Mouse (Mus musculus) kidney, embryonic 15.5 days (tissue): ENCODE data around the gene Shoc2. TPM values are rescaled to one million over a fixed set of nuclear protein-coding genes. Genes with fewer than 3 reads are reported as not detected.

ENCODE experiments used
- ATAC-seq: fragments of 200-750 bp; cut with Nextera tagmentation; replicated peaks from 2 replicates; pipeline ENCODE4 v1.8.0; 2017; ENCODE audit warnings: moderate TSS enrichment; ENCODE audit not compliant: low FRiP score
- H3K27ac ChIP-seq: fragments of 300-500 bp; sonication (generic); 2 replicates; pipeline ENCODE4 v1.5.1; 2015; ENCODE audit warnings: mild to moderate bottlenecking, inconsistent platforms
- H3K27me3 ChIP-seq: fragments of 300-500 bp; sonication (generic); 2 replicates; pipeline ENCODE4 v1.6.1; 2015; ENCODE audit warnings: inconsistent platforms
- H3K36me3 ChIP-seq: fragments of 300-500 bp; sonication (generic); 2 replicates; pipeline ENCODE4 v1.6.1; 2015; ENCODE audit warnings: inconsistent platforms
- H3K4me1 ChIP-seq: fragments of 300-500 bp; sonication (generic); 2 replicates; pipeline ENCODE4 v1.6.1; 2015; ENCODE audit warnings: inconsistent platforms
- H3K4me2 ChIP-seq: fragments of 300-500 bp; sonication (generic); 2 replicates; pipeline ENCODE4 v1.6.1; 2015; ENCODE audit warnings: moderate library complexity, mild to moderate bottlenecking, inconsistent platforms
- H3K4me3 ChIP-seq: fragments of 300-500 bp; sonication (generic); replicated peaks from 2 replicates; pipeline ENCODE4 v1.5.1; 2015; ENCODE audit warnings: mild to moderate bottlenecking, inconsistent platforms
- H3K9ac ChIP-seq: fragments of 300-500 bp; sonication (generic); 2 replicates; pipeline ENCODE4 v1.6.1; 2015; ENCODE audit warnings: mild to moderate bottlenecking, inconsistent platforms
- H3K9me3 ChIP-seq: fragments of 300-500 bp; sonication (generic); replicated peaks from 2 replicates; pipeline ENCODE4 v1.6.1; 2016; ENCODE audit warnings: inconsistent platforms
- WGBS: fragments of 180-500 bp; shearing (Covaris S2); methylation state at CpG from one replicate; pipeline ENCODE4 v1.1.7; 2015; ENCODE audit warnings: mixed read lengths; 5-methylcytosine and 5-hydroxymethylcytosine counted together
- polyA plus RNA-seq: library from polyadenylated mRNA; unstranded; fragments of >200 nt; fragmentation: Nextera tagmentation; extraction: Ambion mirVana; gene quantifications from 2 replicates; pipeline ENCODE4 v1.2.1, GENCODE M21; 2015

Shoc2 gene
- polyA plus RNA-seq, 1 experiment from 2014 or later: 51.5 TPM

- no peaks in the 10 kb centered on the region for H3K4me1 ChIP-seq
- H3K4me2 ChIP-seq: no peak overlapping the region
- H3K36me3 ChIP-seq: peaks cover 16% of the 10 kb centered on the region
- H3K27me3 ChIP-seq: no peaks in the 10 kb centered on the region
- ATAC-seq: no peak
- no peak overlapping the region for H3K4me3 ChIP-seq
- H3K9me3 ChIP-seq: 0 out of 2 replicates have a peak, but pooled peaks cover 3% of the 10 kb centered on the region
- no peak overlapping the region for H3K9ac ChIP-seq
- 92% methylated on average over 3 of the region's 3 CpGs for WGBS
- H3K27ac ChIP-seq: no peak overlapping the region
These were observed 40.5 kb downstream of the Shoc2 start for GRCm38 (mm10) chr19:53984628-53985027.

GRCm38 (mm10) chr19:53990538-53990937 lies 46.4 kb downstream of the Shoc2 start:
- Histone ChIP-seq H3K36me3 (peaks cover 18% of the 10 kb centered on the region), H3K4me3 (no peak overlapping the region), H3K4me2 (no peak overlapping the region), H3K4me1 (0 out of 2 replicates have a peak, but pooled peaks cover 2% of the 10 kb centered on the region), H3K27me3 (no peaks in the 10 kb centered on the region), H3K9me3 (no peaks in the 10 kb centered on the region), H3K9ac (no peak overlapping the region), H3K27ac (no peak overlapping the region)
- 84% methylated on average over 2 of the region's 2 CpGs for WGBS
- ATAC-seq: no peak

DNA sequence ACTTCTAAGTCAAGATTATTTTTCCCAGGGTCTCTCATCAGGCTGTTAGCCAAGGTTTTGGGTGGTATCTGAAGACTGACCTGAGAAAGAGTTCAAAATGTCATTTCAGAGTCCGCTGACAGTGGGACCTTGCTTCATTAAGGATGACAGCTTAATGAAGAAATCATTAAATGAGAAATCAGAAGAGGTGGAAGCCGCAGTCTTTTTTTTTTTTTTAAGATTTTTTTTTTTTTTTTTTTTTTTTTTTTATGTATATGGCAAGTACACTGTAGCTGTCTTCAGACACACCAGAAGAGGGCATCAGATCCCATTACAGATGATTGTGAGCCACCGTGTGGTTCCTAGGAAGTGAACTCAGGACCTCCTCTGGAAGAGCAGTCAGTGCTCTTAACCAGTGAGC lies 49.8 kb downstream of the Shoc2 start:
- WGBS: 71% methylated on average over 3 of the region's 3 CpGs
- H3K27me3 ChIP-seq: no peaks in the 10 kb centered on the region
- H3K4me1 ChIP-seq: 0 out of 2 replicates have a peak, but pooled peaks cover 2% of the 10 kb centered on the region
- no peaks in the 10 kb centered on the region; the same call in 1 of the 2 replicates for H3K9me3 ChIP-seq
- no peak overlapping the region for H3K4me3 ChIP-seq
- no peak overlapping the region for H3K27ac ChIP-seq
- ATAC-seq: no peak
- H3K4me2 ChIP-seq: no peak overlapping the region
- H3K9ac ChIP-seq: no peak overlapping the region
- H3K36me3 ChIP-seq: peaks cover 7% of the 10 kb centered on the region

- peaks cover 4% of the 10 kb centered on the region for H3K36me3 ChIP-seq
- ATAC-seq: no peak
These were observed 50.2 kb downstream of the Shoc2 start for GRCm38 (mm10) chr19:53994276-53994675.

DNA sequence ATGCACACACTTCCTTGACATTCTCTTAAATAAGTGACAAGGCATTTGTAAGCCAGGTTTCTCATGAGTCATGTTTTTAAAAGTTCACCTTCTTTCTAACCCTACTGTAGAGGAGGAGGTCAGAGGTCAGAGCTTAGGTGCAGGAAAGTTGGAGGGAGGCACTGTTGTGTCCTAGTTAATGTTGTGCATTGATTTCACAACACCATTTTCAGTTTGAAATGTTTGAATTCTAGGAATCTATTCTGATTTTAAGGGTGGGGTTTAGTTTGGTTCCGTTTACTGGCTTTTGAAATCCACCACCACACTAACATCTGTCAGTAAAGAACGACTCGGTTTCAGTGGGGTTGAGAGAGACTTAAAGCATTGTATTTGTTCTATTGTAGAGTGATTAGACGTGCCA lies 66.9 kb downstream of the Shoc2 start:
- H3K4me3 ChIP-seq: no peak overlapping the region
- H3K36me3 ChIP-seq: peaks cover 9% of the 10 kb centered on the region; the same call in 1 of the 2 replicates
- H3K4me1 ChIP-seq: no peaks in the 10 kb centered on the region
- H3K9me3 ChIP-seq: no peaks in the 10 kb centered on the region
- no peaks in the 10 kb centered on the region for H3K27me3 ChIP-seq
- no peak overlapping the region for H3K27ac ChIP-seq
- no peak overlapping the region for H3K4me2 ChIP-seq
- no peak overlapping the region for H3K9ac ChIP-seq
- ATAC-seq: no peak
- 83% methylated on average over 4 of the region's 4 CpGs for WGBS

More at GRCm38 (mm10) chr19:53994276-53994675, 50.2 kb downstream of the Shoc2 start:
- Histone ChIP-seq H3K4me1 (0 out of 2 replicates have a peak, but pooled peaks cover 2% of the 10 kb centered on the region), H3K27me3 (no peaks in the 10 kb centered on the region), H3K9ac (no peak overlapping the region), H3K27ac (no peak overlapping the region), H3K9me3 (no peaks in the 10 kb centered on the region; the same call in 1 of the 2 replicates), H3K4me2 (no peak overlapping the region), H3K4me3 (no peak overlapping the region)
- WGBS: 83% methylated on average over 1 of the region's 1 CpGs

DNA sequence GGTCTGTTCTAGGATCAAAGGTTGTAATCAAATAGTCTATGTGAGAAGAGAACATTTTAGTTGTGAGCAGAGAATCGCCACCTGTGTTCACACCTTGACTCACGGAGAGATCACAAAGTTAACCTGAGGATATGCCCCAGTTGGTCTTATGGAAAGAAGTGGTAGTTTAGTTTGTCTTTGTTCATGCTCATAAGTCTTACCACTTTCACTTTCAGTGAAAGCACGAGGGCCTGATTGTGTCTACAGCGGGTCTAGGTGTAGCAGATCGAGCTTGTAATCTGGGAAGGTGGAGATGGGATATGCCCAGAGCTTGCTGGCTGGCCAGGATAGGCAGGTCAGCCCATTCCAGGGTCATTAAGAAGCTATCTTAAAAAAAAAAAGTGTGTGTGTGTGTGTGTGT lies 70.9 kb downstream of the Shoc2 start:
- no peak for ATAC-seq
- H3K9me3 ChIP-seq: no peaks in the 10 kb centered on the region
- no peak overlapping the region for H3K4me3 ChIP-seq
- no peak overlapping the region for H3K27ac ChIP-seq
- no peaks in the 10 kb centered on the region for H3K27me3 ChIP-seq
- H3K4me1 ChIP-seq: no peaks in the 10 kb centered on the region
- H3K9ac ChIP-seq: no peak overlapping the region
- WGBS: 94% methylated on average over 5 of the region's 5 CpGs
- H3K4me2 ChIP-seq: no peak overlapping the region
- 0 out of 2 replicates have a peak, but pooled peaks cover 6% of the 10 kb centered on the region for H3K36me3 ChIP-seq

DNA sequence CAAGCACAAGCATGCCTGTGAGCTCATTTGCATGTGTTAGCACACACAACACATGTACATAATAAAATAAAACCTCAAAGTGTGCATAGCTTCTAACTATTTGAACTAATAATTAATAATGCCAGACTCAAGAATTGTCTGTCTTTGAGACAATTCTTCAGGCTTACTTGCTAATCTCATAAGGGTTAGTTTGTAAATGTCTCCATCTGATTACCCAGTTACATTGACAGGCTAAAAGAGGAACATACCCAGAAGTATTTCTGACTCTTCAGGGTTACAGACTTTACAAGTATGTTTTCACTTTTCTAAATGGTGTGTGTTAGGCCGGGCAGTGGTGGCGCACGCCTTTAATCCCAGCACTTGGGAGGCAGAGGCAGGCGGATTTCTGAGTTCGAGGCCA lies 71.4 kb downstream of the Shoc2 start:
- H3K36me3 ChIP-seq: 0 out of 2 replicates have a peak, but pooled peaks cover 6% of the 10 kb centered on the region
- no peak for ATAC-seq
- H3K9me3 ChIP-seq: no peaks in the 10 kb centered on the region
- H3K27ac ChIP-seq: no peak overlapping the region
- WGBS: 95% methylated on average over 5 of the region's 5 CpGs
- H3K9ac ChIP-seq: no peak overlapping the region
- no peaks in the 10 kb centered on the region for H3K4me1 ChIP-seq
- H3K4me3 ChIP-seq: no peak overlapping the region
- H3K27me3 ChIP-seq: no peaks in the 10 kb centered on the region
- no peak overlapping the region for H3K4me2 ChIP-seq

DNA sequence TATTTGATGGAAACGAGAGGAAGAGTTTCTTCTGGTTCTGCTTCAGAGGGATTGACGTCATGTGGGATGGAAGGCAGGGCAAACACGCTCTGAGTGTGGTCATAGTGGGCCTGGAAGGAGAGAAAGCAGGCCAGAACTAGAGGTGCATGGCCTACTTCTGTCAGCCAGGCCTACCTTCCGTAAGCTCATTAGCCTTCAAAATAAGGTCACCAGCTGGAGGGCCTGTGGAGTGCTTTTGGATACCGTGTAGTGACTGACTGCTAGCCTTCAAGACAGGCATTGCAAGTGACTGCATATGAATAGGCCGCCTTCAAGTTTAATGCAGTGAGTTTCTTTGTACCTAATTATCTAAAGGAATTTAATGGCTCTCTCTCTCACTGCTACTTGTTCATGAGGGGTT lies 91.0 kb downstream of the Shoc2 start:
- Histone ChIP-seq H3K27me3 (no peaks in the 10 kb centered on the region), H3K4me3 (no peak overlapping the region), H3K27ac (no peak overlapping the region), H3K4me2 (no peak overlapping the region), H3K9ac (no peak overlapping the region), H3K9me3 (no peaks in the 10 kb centered on the region), H3K36me3 (peaks cover 35% of the 10 kb centered on the region), H3K4me1 (no peaks in the 10 kb centered on the region)
- no peak for ATAC-seq
- 88% methylated on average over 6 of the region's 6 CpGs for WGBS

DNA sequence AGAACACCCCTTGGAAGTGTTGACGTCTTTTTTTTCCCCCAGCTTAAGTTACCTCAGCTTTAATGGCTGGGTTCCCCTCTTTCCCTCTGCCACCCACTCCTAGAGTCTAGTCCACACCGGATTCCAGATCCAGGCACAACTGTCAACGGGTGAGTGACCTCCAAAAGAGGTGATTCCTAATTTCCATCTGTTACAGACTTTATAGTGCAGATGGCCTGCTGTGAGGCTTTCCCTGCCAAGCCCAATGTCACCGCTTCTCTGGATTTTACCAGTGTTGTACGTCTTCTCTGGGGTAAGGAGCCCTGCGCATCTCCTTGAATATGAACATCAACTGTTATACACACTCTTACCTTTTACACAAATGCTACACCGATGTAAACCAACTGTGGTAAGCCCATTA lies 95.3 kb downstream of the Shoc2 start:
- no peaks in the 10 kb centered on the region for H3K9me3 ChIP-seq
- H3K4me1 ChIP-seq: peaks cover under 1% of the 10 kb centered on the region
- no peak overlapping the region for H3K4me2 ChIP-seq
- no peak overlapping the region for H3K4me3 ChIP-seq
- ATAC-seq: no peak
- H3K27me3 ChIP-seq: peaks cover 10% of the 10 kb centered on the region
- no peak overlapping the region for H3K27ac ChIP-seq
- no peak overlapping the region for H3K9ac ChIP-seq
- 77% methylated on average over 7 of the region's 7 CpGs for WGBS
- H3K36me3 ChIP-seq: peaks cover 12% of the 10 kb centered on the region; the same call in 1 of the 2 replicates

DNA sequence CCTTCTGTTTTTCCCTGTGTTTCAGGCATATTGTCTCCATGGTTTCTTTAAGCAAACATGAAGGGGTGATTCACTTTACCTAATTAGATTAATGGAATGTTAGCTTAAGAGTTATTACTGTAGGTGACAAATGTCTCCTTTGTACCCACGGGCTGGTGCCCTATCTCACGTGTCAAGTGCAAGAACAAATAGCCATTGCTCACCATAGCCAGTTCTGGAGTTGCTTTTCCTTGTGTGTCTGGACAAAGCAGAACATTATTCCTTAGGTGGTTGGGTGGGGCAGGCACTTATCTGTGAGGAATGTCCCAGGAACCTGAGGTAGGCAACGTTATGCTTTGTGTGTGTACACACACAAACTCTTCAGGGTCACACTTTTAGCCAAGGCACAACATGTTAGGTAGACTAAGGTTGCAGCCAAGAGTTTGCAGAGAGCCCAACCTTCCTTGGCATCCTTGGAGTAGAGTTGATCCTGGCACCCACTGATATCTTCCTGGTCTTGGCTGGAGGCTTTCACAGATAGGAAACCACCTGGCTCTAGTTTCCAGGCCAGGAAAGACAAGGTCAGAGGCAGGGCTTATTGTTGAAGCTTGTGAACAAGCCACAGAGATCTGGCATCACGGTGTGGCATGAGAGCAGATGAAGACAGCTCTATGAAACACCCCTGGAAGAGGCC lies 96.4 kb downstream of the Shoc2 start:
- Histone ChIP-seq H3K9ac (no peak overlapping the region), H3K27me3 (peaks cover 14% of the 10 kb centered on the region), H3K36me3 (peaks cover 9% of the 10 kb centered on the region; the same call in 1 of the 2 replicates), H3K9me3 (no peaks in the 10 kb centered on the region), H3K4me2 (no peak overlapping the region), H3K4me1 (peaks cover 10% of the 10 kb centered on the region), H3K4me3 (no peak overlapping the region), H3K27ac (no peak overlapping the region)
- ATAC-seq: no peak
- WGBS: 37% methylated on average over 4 of the region's 4 CpGs

GRCm38 (mm10) chr19:54041029-54041367 lies 96.9 kb downstream of the Shoc2 start:
- 14% methylated on average over 5 of the region's 5 CpGs for WGBS
- H3K4me3 ChIP-seq: no peak overlapping the region
- no peak overlapping the region for H3K27ac ChIP-seq
- no peak for ATAC-seq
- H3K4me2 ChIP-seq: no peak overlapping the region
- peaks cover 5% of the 10 kb centered on the region; the same call in 1 of the 2 replicates for H3K36me3 ChIP-seq
- H3K9ac ChIP-seq: no peak overlapping the region
- no peaks in the 10 kb centered on the region for H3K9me3 ChIP-seq
- H3K4me1 ChIP-seq: peaks cover 15% of the 10 kb centered on the region
- peaks cover 19% of the 10 kb centered on the region for H3K27me3 ChIP-seq

- no peak for ATAC-seq
- Histone ChIP-seq H3K4me3 (peak within 1 kb of the TSS; percentile 53), H3K9ac (peak within 1 kb of the TSS; percentile 50), H3K36me3 (no peaks in the 10 kb centered on the region), H3K9me3 (no peaks in the 10 kb centered on the region), H3K4me2 (peak within 1 kb of the TSS; percentile 97), H3K27me3 (peaks cover 47% of the 10 kb centered on the region), H3K4me1 (peaks cover 42% of the 10 kb centered on the region), H3K27ac (peak within 1 kb of the TSS; percentile 42; the same call in 1 of the 2 replicates)
- 75% methylated on average over 5 of the region's 5 CpGs for WGBS
These were observed 99.7 kb downstream of the Shoc2 start, which contains the start of gene Adra2a for GRCm38 (mm10) chr19:54043851-54044250. Gene Adra2a (plus strand): TSS chr19:54044151.
